Mouse (Mus musculus) bone marrow, adult 2 months (tissue): ENCODE results near the gene Agrp. TPM values are rescaled to one million over a fixed set of nuclear protein-coding genes. Genes with fewer than 3 reads are reported as not detected.

Source experiments
- H3K27ac ChIP-seq: fragments of 200-500 bp; 2 replicates; pipeline ENCODE4 v1.5.1; 2012; ENCODE audit warnings: low read depth, mild to moderate bottlenecking, control low read depth, inconsistent platforms, low read length; ENCODE audit not compliant: control insufficient read depth, poor library complexity, insufficient read depth
- H3K4me1 ChIP-seq: fragments of 200-500 bp; 2 replicates; pipeline ENCODE4 v1.6.1; 2011; ENCODE audit warnings: low read length; ENCODE audit not compliant: control insufficient read depth, insufficient read depth
- H3K4me3 ChIP-seq: fragments of 200-500 bp; replicated peaks from 2 replicates; pipeline ENCODE3; 2011; ENCODE audit warnings: mild to moderate bottlenecking, low read depth, low read length, control low read depth; ENCODE audit not compliant: control insufficient read depth
- CTCF ChIP-seq: fragments of 200-500 bp; IDR thresholded peaks from 2 replicates; pipeline ENCODE4 v1.5.1; 2011; ENCODE audit warnings: low read length, control low read depth; ENCODE audit not compliant: control insufficient read depth, insufficient read depth
- POLR2A ChIP-seq: fragments of 200-500 bp; IDR thresholded peaks from 2 replicates; pipeline ENCODE4 v1.6.1; 2011; ENCODE audit warnings: low read depth, mild to moderate bottlenecking, control low read depth, low read length, borderline replicate concordance; ENCODE audit not compliant: control insufficient read depth
- whole genome bisulfite sequencing: fragments of 180-500 bp; shearing (Covaris S2); methylation state at CpG from one replicate; pipeline ENCODE4 v1.1.7; 2018; 5-methylcytosine and 5-hydroxymethylcytosine counted together
- polyA plus RNA-seq: library from polyadenylated mRNA; stranded (reverse); fragments of >200 nt; gene quantifications from 2 replicates; pipeline ENCODE4 v1.2.4, GENCODE M21; 2011; ENCODE audit warnings: low replicate concordance; ENCODE audit not compliant: missing spikeins, insufficient read depth, insufficient read length

Gene Agrp
- polyA plus RNA-seq, 1 experiment: not detected

DNA sequence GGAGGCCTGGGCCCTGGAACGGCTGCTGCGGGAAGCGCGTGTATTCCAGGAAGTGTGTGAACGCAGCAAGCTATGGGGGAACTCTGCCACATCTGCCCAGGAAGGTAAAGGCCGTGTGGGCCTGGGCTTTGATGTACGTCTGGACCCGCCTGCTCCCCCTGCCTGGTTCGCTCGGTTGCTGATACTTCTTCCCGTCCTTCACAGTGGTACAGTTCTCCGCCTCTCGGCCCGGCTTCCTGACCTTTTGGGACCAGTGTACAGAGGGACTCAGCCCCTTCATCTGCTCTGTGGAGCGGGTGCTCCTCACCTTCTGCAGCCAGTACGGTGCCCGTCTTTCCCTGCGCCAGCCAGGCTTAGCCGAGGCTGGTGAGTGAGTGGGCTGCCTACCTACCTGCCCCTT, 17.0 kb downstream of the Agrp start:
- Histone ChIP-seq H3K4me1 (peaks cover 3% of the 10 kb centered on the region), H3K27ac (no peak overlapping the region), H3K4me3 (no peak overlapping the region)
- 91% methylated on average over 19 of the region's 19 CpGs for WGBS
- TF ChIP-seq POLR2A: no peak
- no peak for TF ChIP-seq CTCF

DNA sequence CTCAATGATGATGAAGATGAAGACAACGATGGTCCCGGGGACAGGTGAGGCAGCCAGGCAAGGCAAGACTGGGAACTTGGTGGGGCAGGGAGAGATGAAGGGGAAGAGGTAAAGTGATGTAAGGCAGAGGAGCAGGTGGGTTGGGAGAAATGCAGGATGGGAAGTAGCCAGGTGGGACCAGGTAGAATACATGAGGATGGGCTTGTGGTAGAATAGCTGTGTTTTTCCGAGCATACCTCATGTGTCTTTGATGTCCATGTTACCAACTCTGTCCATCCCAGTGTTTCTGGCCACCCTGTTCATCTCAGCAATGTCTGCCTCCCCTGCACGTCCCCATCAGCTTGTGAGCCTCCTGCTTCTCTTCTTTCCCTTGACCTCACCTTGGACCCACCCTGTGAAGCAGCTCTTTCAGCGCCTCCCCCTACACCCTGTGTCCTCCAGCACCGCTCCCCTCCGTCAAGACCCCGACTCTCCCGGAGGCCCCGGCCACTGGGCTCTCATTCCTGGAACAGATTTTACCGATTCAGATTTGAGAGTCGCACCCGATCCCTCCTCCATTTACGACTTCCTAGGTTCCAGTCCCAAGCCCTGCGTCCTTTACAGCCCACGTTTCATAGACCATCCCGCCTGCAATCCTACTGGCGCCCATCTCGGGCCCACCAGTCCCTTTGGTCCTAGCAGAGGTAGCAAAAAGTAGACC, 18.2 kb downstream of the Agrp start:
- Histone ChIP-seq H3K4me1 (no peaks in the 10 kb centered on the region), H3K4me3 (no peak overlapping the region), H3K27ac (no peak overlapping the region)
- WGBS: 92% methylated on average over 19 of the region's 19 CpGs
- no peak for TF ChIP-seq POLR2A
- no peak for TF ChIP-seq CTCF

DNA sequence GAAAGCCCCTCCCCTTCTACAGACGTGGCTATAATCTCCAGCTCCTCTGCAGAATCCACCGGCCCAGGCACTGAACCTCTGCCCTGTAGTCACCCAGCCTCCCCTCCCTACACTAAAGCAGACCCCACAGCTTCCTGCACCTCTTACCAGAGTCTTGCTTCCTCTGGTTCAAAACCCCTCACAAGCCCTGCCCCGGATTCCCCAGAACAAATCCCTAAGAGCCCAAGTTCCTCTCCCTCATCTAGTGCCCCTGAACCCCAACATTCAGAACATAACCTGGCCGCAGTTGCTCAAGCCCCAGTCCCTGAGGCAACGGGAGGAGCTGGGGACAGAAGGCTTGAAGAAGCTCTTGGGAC, 18.9 kb downstream of the Agrp start:
- H3K4me1 ChIP-seq: no peaks in the 10 kb centered on the region
- WGBS: 84% methylated on average over 5 of the region's 5 CpGs
- TF ChIP-seq POLR2A: no peak
- no peak for TF ChIP-seq CTCF

DNA sequence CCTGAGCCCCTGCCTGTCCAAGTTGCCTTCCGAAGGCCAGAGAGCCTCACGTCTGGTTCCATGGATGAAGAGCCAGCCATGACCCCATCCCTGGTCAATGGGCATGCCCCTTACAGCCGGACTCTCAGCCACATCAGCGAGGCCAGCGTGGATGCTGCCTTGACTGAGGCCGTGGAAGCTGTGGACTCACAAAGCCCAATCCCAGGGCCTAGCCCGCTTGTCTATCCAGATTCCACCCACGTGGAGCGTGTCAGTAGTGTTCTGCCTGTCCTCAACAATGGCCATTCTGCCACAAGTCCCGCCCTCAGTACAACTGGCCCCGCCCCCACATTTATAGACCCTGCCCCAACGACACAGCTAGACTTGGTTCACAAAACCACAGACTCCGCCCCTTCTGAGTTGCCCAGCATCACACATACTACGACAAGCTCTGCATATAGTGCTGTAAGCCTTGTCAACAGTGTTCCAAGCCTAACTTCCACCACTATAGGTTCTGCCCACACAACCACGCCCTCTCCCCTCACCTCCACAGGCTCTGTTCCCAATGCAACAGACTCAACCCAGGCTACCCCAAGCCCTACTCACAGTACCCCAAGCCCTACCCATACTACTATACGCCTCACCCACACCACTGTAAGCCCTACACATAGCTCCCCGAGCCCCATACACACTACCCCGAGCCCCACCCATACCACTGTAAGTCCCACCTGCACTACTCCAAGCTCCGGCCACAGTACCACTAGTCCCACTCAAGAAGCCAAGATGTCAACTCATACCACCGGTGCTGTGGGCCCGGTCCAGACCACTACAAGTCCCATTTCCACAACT, 19.5 kb downstream of the Agrp start:
- WGBS: 73% methylated on average over 21 of the region's 21 CpGs
- H3K4me3 ChIP-seq: no peak overlapping the region
- no peaks in the 10 kb centered on the region; the same call in 1 of the 2 replicates for H3K4me1 ChIP-seq
- TF ChIP-seq POLR2A (no peak), CTCF (no peak)
- no peak overlapping the region for H3K27ac ChIP-seq

More for the DNA sequence above, 18.9 kb downstream of the Agrp start:
- Histone ChIP-seq H3K27ac (no peak overlapping the region), H3K4me3 (no peak overlapping the region)

DNA sequence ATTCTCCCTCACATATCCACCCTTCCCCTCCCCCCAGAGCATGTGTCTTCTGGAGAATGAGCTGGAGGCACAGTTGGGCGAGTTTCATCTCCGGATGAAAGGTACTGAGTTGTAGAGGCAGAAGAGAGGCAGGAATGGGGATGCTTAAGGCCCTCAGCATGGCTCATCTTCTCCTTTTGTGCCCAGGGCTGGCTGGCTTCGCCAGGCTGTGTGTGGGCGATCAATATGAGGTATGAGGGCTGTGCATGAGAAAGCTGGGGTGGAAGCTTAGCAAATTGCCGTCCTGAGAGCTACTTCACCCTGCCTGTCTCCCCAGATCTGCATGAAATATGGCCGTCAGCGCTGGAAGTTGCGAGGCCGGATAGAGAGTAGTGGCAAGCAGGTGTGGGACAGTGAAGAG, 21.3 kb downstream of the Agrp start:
- Histone ChIP-seq H3K4me3 (no peak overlapping the region), H3K27ac (no peak overlapping the region), H3K4me1 (no peaks in the 10 kb centered on the region; the same call in 1 of the 2 replicates)
- WGBS: 86% methylated on average over 9 of the region's 9 CpGs
- TF ChIP-seq CTCF (no peak), POLR2A (no peak)

DNA sequence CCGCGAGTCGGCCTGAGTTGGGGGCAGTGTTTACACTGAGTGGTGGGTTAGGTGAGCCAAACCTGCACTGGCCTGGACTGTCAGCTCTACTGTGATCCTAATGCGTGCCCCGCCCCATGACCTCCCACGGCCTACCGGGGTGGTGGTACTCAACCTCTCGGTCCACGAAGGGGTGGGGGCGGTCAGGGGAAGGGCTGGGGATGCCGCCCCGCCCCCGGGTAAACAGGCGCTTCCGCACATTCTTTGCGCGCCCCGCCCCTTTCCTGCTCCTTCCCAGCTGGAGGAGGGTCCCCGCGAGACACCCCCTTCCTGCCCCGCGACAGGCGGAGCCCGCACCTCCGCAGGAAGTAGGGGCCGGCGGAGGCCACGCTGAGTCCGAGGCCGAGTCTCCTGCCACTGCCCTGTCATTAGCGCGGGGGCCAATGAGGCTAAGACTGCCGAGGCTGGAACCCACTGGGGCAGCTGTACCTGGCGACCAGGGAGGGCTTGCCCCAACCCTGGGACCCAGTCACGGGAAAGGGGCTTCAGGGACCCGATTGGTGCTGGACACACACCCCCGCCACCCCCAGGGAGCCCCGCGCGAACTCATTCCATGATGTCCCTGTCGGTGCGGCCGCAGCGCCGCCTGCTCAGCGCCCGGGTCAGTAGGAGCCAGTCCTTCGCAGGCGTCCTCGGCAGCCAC, 23.2 kb downstream of the Agrp start:
- WGBS: 19% methylated on average over 50 of the region's 50 CpGs
- H3K4me1 ChIP-seq: peaks cover 3% of the 10 kb centered on the region; the same call in 1 of the 2 replicates
- H3K27ac ChIP-seq: peak overlapping the region; percentile 24; the same call in 1 of the 2 replicates
- TF ChIP-seq POLR2A (peak; percentile 6; the same call in 1 of the 2 replicates), CTCF (no peak)
- H3K4me3 ChIP-seq: peak overlapping the region; percentile 73

DNA sequence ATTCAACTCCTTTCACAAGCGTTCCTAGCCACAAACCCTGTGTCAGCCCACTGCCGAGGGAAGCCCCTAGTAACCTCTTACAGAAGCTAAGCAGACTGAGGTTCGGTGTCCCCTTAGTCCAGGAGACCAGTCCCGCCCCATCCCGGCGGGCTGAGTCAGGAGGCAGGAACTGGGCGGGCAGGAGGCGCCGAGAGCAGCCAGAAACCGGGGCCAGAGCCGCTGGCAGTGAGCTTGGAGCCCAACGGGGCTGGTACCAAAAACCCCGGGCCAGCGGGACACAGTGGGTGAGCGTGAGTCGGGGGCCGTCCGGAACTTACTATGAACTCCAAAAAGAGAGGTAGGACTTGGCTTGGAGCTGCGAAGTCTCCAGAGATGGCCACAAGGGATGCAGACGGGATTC, 24.2 kb downstream of the Agrp start:
- WGBS: 5% methylated on average over 20 of the region's 20 CpGs
- H3K27ac ChIP-seq: no peak overlapping the region
- TF ChIP-seq POLR2A: no peak
- no peak for TF ChIP-seq CTCF
- H3K4me1 ChIP-seq: peaks cover 4% of the 10 kb centered on the region; the same call in 1 of the 2 replicates
- peak overlapping the region; percentile 26 for H3K4me3 ChIP-seq

DNA sequence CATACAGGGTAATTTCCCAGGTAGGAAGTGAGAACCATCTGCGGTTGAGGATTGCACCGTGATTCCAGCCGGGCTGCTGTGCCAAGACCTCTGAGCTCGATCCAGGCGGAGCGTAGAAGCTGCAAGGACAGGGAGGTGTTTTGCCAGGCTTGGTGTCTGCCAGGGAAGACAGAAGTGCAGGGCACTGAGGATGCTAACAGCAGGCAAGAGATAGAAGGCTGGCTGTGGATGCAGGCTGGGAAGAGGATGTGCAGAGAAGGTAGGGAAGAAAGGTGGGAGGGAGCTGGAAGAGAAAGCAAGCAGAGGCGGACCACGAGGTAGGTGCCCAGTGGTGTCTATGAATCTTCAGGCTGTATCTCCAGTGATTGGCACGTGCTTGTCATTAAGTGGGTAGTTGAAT, 25.4 kb downstream of the Agrp start:
- WGBS: 77% methylated on average over 9 of the region's 9 CpGs

More for the DNA sequence above, 25.4 kb downstream of the Agrp start:
- TF ChIP-seq CTCF (no peak), POLR2A (no peak)
- Histone ChIP-seq H3K4me3 (no peak overlapping the region), H3K27ac (no peak overlapping the region), H3K4me1 (peaks cover 11% of the 10 kb centered on the region)
